Mouse (Mus musculus): ENCODE data around the gene Mog.
"Not testable (repeated sequence)": the region's sequence is repeated elsewhere in the genome, so short reads cannot be mapped to it uniquely, and the experiment has no call there.

Gene Mog

GRCm38 (mm10) chr17:36994528-36994927 is 28.7 kb downstream of the Mog start:
- no peak for DNase-seq (ENCODE audit: low spot score)

- no peak for DNase-seq (ENCODE audit: low spot score)
These were observed 29.4 kb downstream of the Mog start for GRCm38 (mm10) chr17:36993770-36994325.

- DNase-seq (ENCODE audit: low spot score), result no peak
These were observed 30.7 kb downstream of the Mog start for GRCm38 (mm10) chr17:36992336-36993104.

- not testable (repeated sequence) for DNase-seq (ENCODE audit: low spot score)
These were observed 32.6 kb downstream of the Mog start for GRCm38 (mm10) chr17:36990630-36991029.

- no peak for DNase-seq (ENCODE audit: low spot score)
These were observed 33.8 kb downstream of the Mog start, which contains the start of gene H2-M5 for GRCm38 (mm10) chr17:36989437-36989836. TSS of gene H2-M5 (minus strand) at chr17:36989537.

- no peak for DNase-seq (ENCODE audit: low spot score)
These were observed 34.7 kb downstream of the Mog start for GRCm38 (mm10) chr17:36988475-36988874.

GRCm38 (mm10) chr17:36982253-36983155 is 40.7 kb downstream of the Mog start:
- DNase-seq (ENCODE audit: low spot score), result no peak

- no peak for DNase-seq (ENCODE audit: low spot score)
These were observed 41.4 kb downstream of the Mog start for GRCm38 (mm10) chr17:36981845-36982244.

GRCm38 (mm10) chr17:36981221-36981813 is 41.9 kb downstream of the Mog start, which contains the start of gene 2410137M14Rik:
TSS of gene 2410137M14Rik (minus strand) at chr17:36981237.
- no peak for DNase-seq (ENCODE audit: low spot score)

- no peak for DNase-seq (ENCODE audit: low spot score)
These were observed 49.9 kb downstream of the Mog start for GRCm38 (mm10) chr17:36973271-36973787.

GRCm38 (mm10) chr17:36972791-36973190 is 50.4 kb downstream of the Mog start:
- DNase-seq (ENCODE audit: low spot score), result no peak

GRCm38 (mm10) chr17:36971172-36971850 is 51.9 kb downstream of the Mog start:
- no peak for DNase-seq (ENCODE audit: low spot score)

GRCm38 (mm10) chr17:36970316-36970890 is 52.8 kb downstream of the Mog start:
- no peak for DNase-seq (ENCODE audit: low spot score)

- no peak for DNase-seq (ENCODE audit: low spot score)
These were observed 56.3 kb downstream of the Mog start for GRCm38 (mm10) chr17:36966875-36967274.

GRCm38 (mm10) chr17:36961125-36961524 is 62.1 kb downstream of the Mog start:
- no peak for DNase-seq (ENCODE audit: low spot score)
